Mouse (Mus musculus) urinary bladder, postnatal 36 days (tissue): ENCODE results near the gene Acss3.

Experiments used
- DNase-seq, 2 experiments: peaks; one replicate each; pipeline ENCODE4 v3.0.0; 2022; ENCODE audit warnings: low spot score in 2 of 2, mixed read lengths in 1 of 2

The Acss3 gene

GRCm38 (mm10) chr10:107123529-107124335 lies at the start of gene Acss3:
Gene Acss3, minus strand, starts transcription at chr10:107123668.
- peak; percentile 47 to 75 for DNase-seq

GRCm38 (mm10) chr10:107172003-107172689 lies 48.7 kb upstream of the Acss3 start:
- DNase-seq: no peak

GRCm38 (mm10) chr10:107166486-107166885 lies 43.0 kb upstream of the Acss3 start:
- DNase-seq: no peak

- no peak for DNase-seq
These were observed 25.3 kb upstream of the Acss3 start for GRCm38 (mm10) chr10:107148759-107149158.

GRCm38 (mm10) chr10:107144016-107144415 lies 20.5 kb upstream of the Acss3 start:
- DNase-seq: no peak

- no peak for DNase-seq
These were observed 19.4 kb upstream of the Acss3 start for GRCm38 (mm10) chr10:107142910-107143309.

GRCm38 (mm10) chr10:107122744-107123528 lies 532 bp downstream of the Acss3 start:
- DNase-seq: no peak

- no peak for DNase-seq
These were observed 2.2 kb downstream of the Acss3 start for GRCm38 (mm10) chr10:107121301-107121700.

GRCm38 (mm10) chr10:107119135-107119534 lies 4.3 kb downstream of the Acss3 start:
- no peak for DNase-seq

- DNase-seq: peak in 1 of 2 experiments; percentile 38
These were observed 6.7 kb downstream of the Acss3 start for GRCm38 (mm10) chr10:107116709-107117267.

GRCm38 (mm10) chr10:107115930-107116642 lies 7.4 kb downstream of the Acss3 start:
- no peak for DNase-seq

GRCm38 (mm10) chr10:107115121-107115520 lies 8.3 kb downstream of the Acss3 start:
- DNase-seq: no peak

- no peak for DNase-seq
These were observed 29.0 kb downstream of the Acss3 start for GRCm38 (mm10) chr10:107094452-107094851.

- no peak for DNase-seq
These were observed 69.4 kb downstream of the Acss3 start for GRCm38 (mm10) chr10:107053846-107054624.

- no peak for DNase-seq
These were observed 73.0 kb downstream of the Acss3 start for GRCm38 (mm10) chr10:107050489-107050888.

- DNase-seq: no peak
These were observed 80.8 kb downstream of the Acss3 start for GRCm38 (mm10) chr10:107042656-107043055.

GRCm38 (mm10) chr10:107040837-107041236 lies 82.6 kb downstream of the Acss3 start:
- no peak for DNase-seq

GRCm38 (mm10) chr10:107040378-107040777 lies 83.1 kb downstream of the Acss3 start:
- DNase-seq: no peak

- peak in 1 of 2 experiments; percentile 45 for DNase-seq
These were observed 84.3 kb downstream of the Acss3 start for GRCm38 (mm10) chr10:107039211-107039610.

GRCm38 (mm10) chr10:107024254-107024653 lies 99.2 kb downstream of the Acss3 start:
- DNase-seq: no peak
